Comparison of ENCODE assay signal across 21 mouse cellular contexts in genomic region chr7:136213962-136214308, GRCm38 (mm10).
A peak's percentile ranks its signal among the peaks of the same experiment; 100 is the strongest.
DNase-seq lines count a peak whose midpoint lies in the region; ATAC-seq lines count a peak whose summit lies in the region.
"Had no signal": no experiment of that assay in that cellular context is flagged by ENCODE, and none has a peak within 500 bp of the region (broad histone marks: within the 10 kb centered on the region; RNA-seq: fewer than 3 reads in every experiment).

No protein-coding gene starts in this region.

- no peak overlapping the region for H3K4me2 ChIP-seq in midbrain, embryonic 11.5 days
- no peak overlapping the region for H3K4me2 ChIP-seq in limb, embryonic 11.5 days (ENCODE audit: low read depth, severe bottlenecking)
- H3K4me2 ChIP-seq in intestine, embryonic 15.5 days (replicated peaks), result no peak overlapping the region
- H3K4me2 ChIP-seq: heart, embryonic 12.5 days; midbrain, embryonic 13.5 days had no signal

- ATAC-seq in midbrain, embryonic 11.5 days (ENCODE audit: low FRiP score), result no peak
- ATAC-seq in limb, embryonic 11.5 days (ENCODE audit: insufficient number of reproducible peaks, low FRiP score, low TSS enrichment, low read depth), result peak; percentile 62
- no peak for ATAC-seq in intestine, embryonic 15.5 days
- ATAC-seq: forebrain, embryonic 14.5 days; midbrain, embryonic 13.5 days had no signal

- no peaks in the 10 kb centered on the region for H3K9me3 ChIP-seq in midbrain, embryonic 10.5 days (replicated peaks)
- no peaks in the 10 kb centered on the region for H3K9me3 ChIP-seq in midbrain, embryonic 11.5 days (ENCODE audit: control insufficient read depth, low read length)
- no peaks in the 10 kb centered on the region for H3K9me3 ChIP-seq in limb, embryonic 11.5 days (ENCODE audit: control insufficient read depth, low read length)
- no peaks in the 10 kb centered on the region for H3K9me3 ChIP-seq in intestine, embryonic 15.5 days
- H3K9me3 ChIP-seq: heart, embryonic 12.5 days; midbrain, embryonic 13.5 days had no signal

- no peaks in the 10 kb centered on the region for H3K36me3 ChIP-seq in midbrain, embryonic 10.5 days
- no peaks in the 10 kb centered on the region for H3K36me3 ChIP-seq in midbrain, embryonic 11.5 days (ENCODE audit: control insufficient read depth, insufficient read depth, low read length)
- no peaks in the 10 kb centered on the region for H3K36me3 ChIP-seq in limb, embryonic 11.5 days (ENCODE audit: control insufficient read depth, insufficient read depth, low read length)
- no peaks in the 10 kb centered on the region for H3K36me3 ChIP-seq in intestine, embryonic 15.5 days
- H3K36me3 ChIP-seq: heart, embryonic 12.5 days; midbrain, embryonic 13.5 days had no signal

- peaks cover 55% of the 10 kb centered on the region for H3K27me3 ChIP-seq in midbrain, embryonic 10.5 days (ENCODE audit: low read depth, poor library complexity, severe bottlenecking)
- H3K27me3 ChIP-seq in midbrain, embryonic 11.5 days (ENCODE audit: control insufficient read depth, insufficient read depth, low read length), result no peaks in the 10 kb centered on the region
- no peaks in the 10 kb centered on the region for H3K27me3 ChIP-seq in limb, embryonic 11.5 days (ENCODE audit: control insufficient read depth, insufficient read depth, low read length)
- no peaks in the 10 kb centered on the region for H3K27me3 ChIP-seq in intestine, embryonic 15.5 days (replicated peaks)

- H3K9ac ChIP-seq in midbrain, embryonic 11.5 days (ENCODE audit: low read length), result no peak overlapping the region
- no peak overlapping the region for H3K9ac ChIP-seq in limb, embryonic 11.5 days (ENCODE audit: low read length)
- no peak overlapping the region for H3K9ac ChIP-seq in intestine, embryonic 15.5 days
- H3K9ac ChIP-seq: heart, embryonic 12.5 days; midbrain, embryonic 13.5 days had no signal

- peaks cover 46% of the 10 kb centered on the region for H3K4me1 ChIP-seq in midbrain, embryonic 10.5 days
- H3K4me1 ChIP-seq in midbrain, embryonic 11.5 days (ENCODE audit: control insufficient read depth, insufficient read depth, low read length), result peaks cover 14% of the 10 kb centered on the region
- H3K4me1 ChIP-seq in limb, embryonic 11.5 days (ENCODE audit: control insufficient read depth, insufficient read depth, low read length), result peaks cover 60% of the 10 kb centered on the region
- peaks cover 3% of the 10 kb centered on the region; the same call in 1 of the 2 replicates for H3K4me1 ChIP-seq in intestine, embryonic 15.5 days (replicated peaks)

- no peak overlapping the region for H3K4me3 ChIP-seq in midbrain, embryonic 10.5 days
- no peak overlapping the region for H3K4me3 ChIP-seq in midbrain, embryonic 11.5 days (ENCODE audit: low read depth, low read length)
- H3K4me3 ChIP-seq in limb, embryonic 11.5 days (ENCODE audit: low read depth, low read length), result no peak overlapping the region
- H3K4me3 ChIP-seq in intestine, embryonic 15.5 days (replicated peaks), result no peak overlapping the region
- H3K4me3 ChIP-seq: heart, embryonic 12.5 days; midbrain, embryonic 13.5 days had no signal

- WGBS in midbrain, embryonic 10.5 days, result 89% methylated on average over 3 of the region's 3 CpGs
- WGBS in midbrain, embryonic 11.5 days, result 91% methylated on average over 3 of the region's 3 CpGs
- WGBS in limb, embryonic 11.5 days, result 15% methylated on average over 3 of the region's 3 CpGs
- WGBS in intestine, embryonic 15.5 days, result 67% methylated on average over 3 of the region's 3 CpGs

- DNase-seq in embryo, embryonic 10 days (ENCODE audit: low spot score), result peak; percentile 20
- no peak for DNase-seq in embryo, embryonic 10.5 days (ENCODE audit: low spot score)
- DNase-seq in midbrain, embryonic 10.5 days (ENCODE audit: low spot score), result no peak
- no peak for DNase-seq in midbrain, embryonic 11.5 days (ENCODE audit: low spot score, missing footprints)
- DNase-seq in limb, embryonic 11.5 days (ENCODE audit: low spot score), result no peak
- DNase-seq in ovary, postnatal 14 days (ENCODE audit: low spot score), result no peak
- no peak for DNase-seq in spleen, postnatal 4 days (ENCODE audit: low spot score in 2 of 2)
- DNase-seq: adrenal gland, postnatal 10 days; cerebellum, adult 18-20 months; cerebellum, postnatal 25 days; gastrocnemius, postnatal 14 days; heart, adult 11 months; heart, postnatal 10 days; kidney, adult 9 months; layer of hippocampus, postnatal 36 days; right cerebral cortex, postnatal 25 days; spleen, adult 18-20 months had no signal

- H3K27ac ChIP-seq in midbrain, embryonic 10.5 days (replicated peaks), result 0 out of 2 replicates have a peak overlapping the region, but pooled peaks have one; percentile 33
- H3K27ac ChIP-seq in midbrain, embryonic 11.5 days (ENCODE audit: low read depth, low read length), result no peak overlapping the region
- H3K27ac ChIP-seq in limb, embryonic 11.5 days (replicated peaks; ENCODE audit: low read depth, low read length), result peak overlapping the region; percentile 93
- H3K27ac ChIP-seq in intestine, embryonic 15.5 days, result no peak overlapping the region
- H3K27ac ChIP-seq: midbrain, embryonic 13.5 days had no signal

Comparison
In these comparisons a context has a peak if more than half of its experiments do, and no peak if none do; other contexts are left out.
1. H3K27ac ChIP-seq: peak in midbrain, embryonic 10.5 days (single experiment) and limb, embryonic 11.5 days (single experiment); none in midbrain, embryonic 11.5 days (single experiment) and intestine, embryonic 15.5 days (single experiment).